Mouse (Mus musculus) common myeloid progenitor, adult 5-6 weeks (primary cell): ENCODE data around the gene Map4k4. TPM values are rescaled to one million over a fixed set of nuclear protein-coding genes. Genes with fewer than 3 reads are reported as not detected.

Source experiments
- ATAC-seq: replicated peaks from 2 replicates; pipeline ENCODE4 v1.8.0; 2016; ENCODE audit warnings: low read depth, mild to moderate bottlenecking, moderate TSS enrichment, inconsistent platforms; ENCODE audit not compliant: poor library complexity, severe bottlenecking
- total RNA-seq: library from RNA; stranded (forward); fragments of 200-1000, 187-1606 nt; gene quantifications from 2 replicates; pipeline ENCODE4 v1.2.3, GENCODE M21; 2017

Gene Map4k4
- 118 and 130 TPM in 2 replicates for total RNA-seq

DNA sequence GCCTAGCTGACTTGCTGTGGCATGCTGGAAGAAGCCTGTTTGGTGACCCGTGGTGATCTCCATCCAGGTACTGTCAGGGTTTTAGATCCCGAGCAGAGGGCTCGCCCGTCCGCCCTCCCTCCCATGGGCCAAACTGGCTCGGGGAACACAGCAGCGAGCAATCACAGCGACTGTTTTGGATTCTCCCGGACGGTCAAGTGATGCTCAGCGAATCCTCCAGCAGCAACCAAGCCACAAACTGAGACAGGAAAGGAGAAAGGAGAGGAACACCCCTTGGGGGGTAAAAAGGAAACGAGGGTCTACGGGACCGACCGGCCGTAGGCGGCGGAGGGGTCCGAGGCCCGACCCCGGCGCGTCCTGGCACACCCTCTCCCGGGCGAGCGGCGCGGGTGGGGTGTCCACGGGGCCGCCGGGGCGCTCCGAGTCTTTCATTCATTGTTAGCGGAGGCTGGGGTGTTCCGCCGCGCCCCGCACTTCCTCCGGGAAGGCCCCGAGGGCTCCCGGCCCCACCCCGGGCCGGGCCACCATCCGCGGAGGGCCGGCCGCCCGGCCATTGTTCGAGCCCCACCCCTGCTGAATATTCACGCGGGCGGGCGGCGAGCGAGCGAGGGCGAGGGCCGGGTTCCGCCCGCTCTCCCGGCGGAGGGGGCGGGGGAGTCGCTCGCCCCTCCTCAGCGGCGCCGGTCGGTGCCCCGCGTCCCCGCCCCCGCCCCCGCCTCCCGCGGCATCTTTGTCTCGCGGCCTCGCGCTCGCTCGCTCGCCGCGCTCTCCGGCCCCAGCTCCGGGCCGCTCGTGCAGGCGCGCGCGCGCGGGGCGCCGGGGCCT is at the start of gene Map4k4:
Map4k4 (plus strand) TSS at position 733 of the 825 bp plus-strand sequence.
- ATAC-seq: peak; percentile 17

DNA sequence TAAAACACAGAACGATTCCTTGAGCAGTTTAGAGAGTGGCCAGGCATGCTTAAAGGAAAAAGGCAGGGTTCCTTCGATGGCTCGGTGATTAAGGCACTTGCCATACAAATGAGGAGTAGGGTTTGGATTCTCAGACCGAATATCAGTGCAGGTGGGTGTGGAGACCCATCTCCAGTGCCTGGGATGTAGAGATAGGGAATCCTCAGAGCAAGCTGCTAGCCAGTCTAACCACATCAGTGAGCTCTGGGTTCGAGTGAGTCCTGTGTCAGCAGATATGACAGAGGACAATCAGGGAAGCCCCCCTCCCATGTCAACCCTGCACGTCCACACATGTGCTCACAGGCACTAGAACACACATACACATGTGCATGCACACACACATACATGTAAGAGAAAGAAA is 44.8 kb upstream of the Map4k4 start:
- ATAC-seq: no peak

DNA sequence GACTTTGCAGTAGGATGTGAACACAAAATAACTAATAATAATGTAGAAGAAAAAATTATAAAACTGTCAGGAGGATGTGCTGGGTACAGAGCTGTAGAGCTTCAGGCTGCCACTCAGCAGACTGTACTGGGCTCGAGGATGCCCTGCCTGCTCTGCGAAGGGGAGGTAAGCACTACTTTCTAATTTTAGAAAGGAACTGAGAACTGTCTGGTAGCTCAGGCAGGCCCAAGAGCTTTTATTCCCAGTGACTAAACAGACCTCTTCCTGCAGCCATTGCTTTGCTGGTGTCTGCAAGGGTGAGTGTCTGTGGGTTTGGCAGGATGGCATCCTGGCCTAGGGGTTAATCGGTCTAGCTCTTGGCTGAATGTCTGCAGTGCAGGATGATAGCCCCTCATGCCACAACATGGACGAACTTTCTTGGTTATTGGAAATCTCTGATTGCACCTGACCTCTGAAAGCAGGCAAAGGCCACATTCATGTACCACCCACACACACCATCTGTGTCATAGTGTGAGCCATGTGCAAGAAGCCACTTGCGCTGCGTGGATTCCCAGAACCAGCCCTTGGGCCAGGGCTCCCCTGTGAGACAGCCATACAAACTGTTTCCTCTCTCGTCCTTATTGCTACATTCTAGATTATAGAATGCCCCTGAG is 43.8 kb upstream of the Map4k4 start:
- ATAC-seq: no peak

DNA sequence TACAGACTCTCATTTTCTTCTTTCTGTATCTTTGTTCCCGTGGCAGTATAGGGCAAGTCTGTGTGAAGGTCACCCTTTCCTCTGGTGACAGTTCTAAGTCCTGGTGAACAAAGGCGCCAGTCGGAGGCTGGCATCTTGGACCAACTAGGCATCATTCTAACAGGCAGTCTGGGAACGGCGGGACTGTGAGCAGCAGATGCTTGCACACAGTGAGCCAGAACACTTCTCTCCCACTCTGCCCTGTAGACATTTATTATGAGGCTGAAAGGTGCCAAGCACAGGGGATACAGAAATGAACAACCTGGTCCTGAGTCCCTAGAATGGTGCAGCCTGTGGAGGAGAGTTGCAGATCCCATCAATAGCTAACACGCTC is 43.3 kb upstream of the Map4k4 start:
- no peak for ATAC-seq

DNA sequence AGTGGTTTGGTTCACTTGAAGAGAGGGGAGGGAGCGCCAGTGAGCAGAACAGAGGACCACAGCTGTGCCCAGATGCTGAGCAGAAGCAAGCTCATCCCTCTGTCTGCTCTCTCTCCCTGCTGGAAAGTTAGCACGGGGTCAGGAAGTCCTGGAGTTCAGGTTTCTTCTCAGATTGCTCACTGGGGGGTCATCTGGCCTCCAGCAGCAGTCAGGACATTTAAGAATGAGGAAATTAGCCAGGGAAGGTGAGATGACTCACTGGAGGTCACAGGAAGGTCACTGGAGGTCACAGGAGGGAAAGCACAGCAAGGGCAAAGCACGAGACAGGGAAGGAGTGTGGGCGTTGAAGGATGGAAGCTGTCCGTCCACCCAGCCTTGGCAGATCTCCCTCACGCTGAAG is 41.5 kb upstream of the Map4k4 start:
- ATAC-seq: no peak

DNA sequence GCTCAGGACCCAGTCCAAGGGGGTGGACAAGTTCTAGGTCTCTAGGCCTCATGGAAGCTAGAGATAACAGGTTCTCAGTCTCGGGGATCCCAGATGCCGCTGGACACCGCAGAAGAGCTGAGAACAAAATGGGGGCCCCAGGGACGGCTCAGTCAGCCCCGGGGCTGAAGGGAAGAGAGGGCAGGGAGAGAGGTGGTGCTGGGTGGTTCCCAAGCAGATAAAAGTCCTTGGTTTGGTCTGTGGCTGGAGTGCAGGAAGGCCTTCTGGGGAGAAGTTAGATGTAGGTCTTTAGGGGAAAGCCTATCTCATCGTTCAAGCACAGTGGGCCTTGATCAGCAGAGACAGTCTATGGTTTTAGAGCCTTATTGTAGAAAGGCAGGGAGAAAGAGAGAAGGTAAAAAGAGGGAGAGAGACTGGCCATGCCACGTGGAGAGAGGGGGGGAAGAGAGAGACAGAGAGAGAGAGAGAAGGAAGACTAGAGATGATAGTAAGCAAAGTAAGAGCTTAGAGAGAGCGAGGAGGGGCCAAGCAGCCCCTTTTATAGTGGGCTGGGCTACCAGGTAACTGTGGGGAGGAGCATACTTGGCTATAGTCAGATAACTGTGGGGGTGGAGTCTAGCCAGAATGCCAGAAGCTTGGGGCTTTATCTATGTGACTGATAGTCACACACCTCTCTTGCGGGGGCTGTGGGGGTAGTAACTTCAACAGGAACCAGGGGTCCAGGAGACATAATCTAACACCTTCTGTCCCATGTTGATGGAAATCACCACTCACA is 34.2 kb upstream of the Map4k4 start:
- ATAC-seq: peak; percentile 54; the same call in 1 of the 2 replicates

DNA sequence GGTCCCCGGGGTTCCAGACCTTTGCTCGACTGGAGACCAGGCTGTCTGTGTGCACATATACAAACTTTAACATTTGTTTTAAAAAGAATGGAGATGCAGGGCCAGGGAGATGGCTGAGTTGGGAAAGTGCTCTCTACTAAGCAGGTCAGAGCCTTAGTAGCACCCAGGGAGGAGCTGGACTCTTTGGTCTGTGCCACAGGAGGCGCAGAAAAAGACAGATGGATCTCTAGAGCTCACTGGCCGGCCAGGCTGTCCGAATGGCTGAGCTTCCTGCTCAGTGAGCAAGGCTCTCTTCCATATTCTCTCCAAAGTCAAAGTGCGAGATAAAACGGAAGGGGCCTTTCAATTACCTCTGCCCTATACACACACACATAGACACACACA is 33.6 kb upstream of the Map4k4 start:
- no peak for ATAC-seq

DNA sequence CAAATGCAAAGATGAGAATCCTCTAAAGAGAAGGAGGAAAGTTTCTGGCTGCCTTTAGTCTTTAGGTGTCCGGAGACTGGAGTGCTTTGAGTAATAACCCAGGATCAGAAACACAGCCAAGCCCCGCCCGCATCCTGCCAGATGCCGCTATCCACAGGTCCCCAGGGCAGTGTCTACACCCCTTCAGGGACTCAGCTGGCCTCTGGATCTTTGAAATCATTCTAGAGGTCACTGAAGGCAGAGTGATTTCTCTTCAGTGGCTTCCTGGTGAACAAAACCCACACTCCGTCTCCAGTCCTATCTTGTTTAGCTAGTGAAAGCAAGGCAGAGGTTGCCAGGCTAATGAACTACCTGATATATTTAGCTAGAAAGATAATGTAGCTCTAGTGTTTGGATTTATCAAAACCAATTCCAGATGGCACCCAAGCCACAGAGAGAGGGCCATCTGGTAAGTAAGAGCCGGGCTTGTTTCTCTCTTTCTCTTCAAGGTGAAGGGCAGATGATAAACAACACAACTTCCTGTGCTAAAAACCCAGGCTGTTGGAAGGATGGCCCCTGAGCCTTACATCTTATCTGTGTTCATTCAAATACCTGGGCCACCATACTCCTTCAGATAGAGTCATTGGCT is 32.6 kb upstream of the Map4k4 start:
- ATAC-seq: 0 out of 2 replicates have a peak, but pooled peaks have one; percentile 22

DNA sequence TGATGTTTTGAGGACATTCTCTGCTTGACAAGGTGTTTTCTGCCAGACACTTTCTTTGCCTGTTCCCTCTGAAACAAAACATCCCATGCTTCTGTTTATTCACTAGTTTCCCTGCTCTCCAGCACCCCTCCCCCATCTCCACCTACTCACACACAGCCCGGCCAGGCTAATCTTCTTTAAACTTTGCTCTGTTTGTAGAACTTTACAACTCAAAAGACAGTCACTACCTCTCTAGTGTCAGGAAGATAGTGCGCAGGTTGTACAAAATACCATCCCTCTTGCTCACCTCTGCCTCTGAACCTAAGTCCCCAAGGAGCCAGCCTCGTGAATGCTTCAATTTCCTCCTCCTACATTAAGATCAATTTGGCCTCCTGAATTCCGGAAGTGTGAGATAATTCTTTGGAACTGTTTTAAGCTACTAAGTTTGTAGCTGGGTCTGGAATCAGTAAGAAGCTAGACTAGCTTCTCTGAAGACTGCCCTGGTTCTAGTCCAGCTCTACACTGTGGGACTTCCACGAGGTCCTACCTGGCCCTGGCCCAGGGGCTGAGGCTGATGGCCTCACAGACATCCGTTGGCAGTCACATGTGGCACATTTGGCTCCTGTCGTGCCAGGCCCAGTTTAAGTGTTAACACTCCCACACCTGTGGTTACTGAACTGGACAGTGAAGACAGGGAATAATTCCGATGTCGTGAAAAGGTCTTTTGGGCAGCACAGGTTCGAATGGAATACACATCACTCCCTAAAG is 31.7 kb upstream of the Map4k4 start:
- ATAC-seq: no peak

DNA sequence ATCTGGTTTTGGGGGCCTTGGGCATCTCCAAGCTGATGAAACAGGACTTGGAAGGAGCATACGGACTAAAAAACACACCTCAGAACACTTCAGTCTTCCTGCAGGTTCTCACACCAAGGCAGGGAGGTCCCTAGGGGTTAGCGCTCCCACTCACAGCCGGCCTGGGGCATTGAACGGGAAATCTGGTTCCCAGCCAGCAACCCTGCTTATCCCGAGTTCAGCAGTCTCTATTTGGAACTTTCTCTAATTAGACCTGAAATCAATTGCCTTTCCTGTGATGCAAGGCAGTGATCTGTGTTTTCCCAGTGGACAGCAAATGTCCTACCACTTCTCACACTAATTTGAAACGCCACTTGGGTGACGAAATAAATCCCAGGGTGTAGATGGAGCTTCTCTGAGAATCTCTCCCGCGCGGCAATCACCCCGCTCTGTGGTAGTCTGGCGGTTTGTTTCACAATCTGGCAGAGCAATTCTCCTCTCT is 31.0 kb upstream of the Map4k4 start:
- ATAC-seq: no peak

DNA sequence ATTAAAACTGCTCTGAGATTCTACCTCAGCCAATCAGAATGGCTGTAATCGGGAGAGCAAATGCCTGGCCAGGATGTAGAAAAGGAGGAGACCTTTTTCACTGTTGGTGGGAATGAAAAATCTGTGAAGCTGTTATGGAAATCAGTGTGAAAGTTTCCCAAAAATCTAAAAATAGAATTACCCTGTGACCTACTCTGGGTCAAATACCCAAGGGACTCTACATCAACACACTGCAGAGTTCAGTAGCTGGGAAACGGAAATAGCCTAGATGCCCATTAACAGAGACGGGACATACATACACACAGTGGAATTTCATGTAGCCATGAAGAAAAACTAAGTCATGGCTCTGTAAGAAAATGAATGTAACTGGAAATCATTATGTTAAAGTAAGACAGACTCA is 22.7 kb upstream of the Map4k4 start:
- ATAC-seq: no peak

DNA sequence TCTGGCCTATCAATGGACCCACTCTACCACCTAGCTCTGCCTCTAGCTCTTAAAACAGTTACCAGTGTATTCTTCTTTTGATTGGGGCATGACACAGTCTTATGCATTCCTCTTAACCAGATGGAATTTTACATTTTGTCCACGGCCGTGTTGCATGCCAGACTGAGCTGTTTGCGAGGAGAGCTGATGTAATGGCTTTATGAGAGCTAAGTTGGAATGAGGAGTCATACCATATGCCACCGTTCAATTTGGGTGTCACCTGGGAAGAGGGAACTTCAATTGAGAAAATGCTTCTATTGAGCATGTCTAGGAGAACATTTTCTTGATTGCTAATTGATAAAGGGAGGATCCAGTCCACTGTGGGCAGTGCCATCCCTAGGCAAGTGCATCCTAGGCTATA is 18.2 kb upstream of the Map4k4 start:
- no peak for ATAC-seq

DNA sequence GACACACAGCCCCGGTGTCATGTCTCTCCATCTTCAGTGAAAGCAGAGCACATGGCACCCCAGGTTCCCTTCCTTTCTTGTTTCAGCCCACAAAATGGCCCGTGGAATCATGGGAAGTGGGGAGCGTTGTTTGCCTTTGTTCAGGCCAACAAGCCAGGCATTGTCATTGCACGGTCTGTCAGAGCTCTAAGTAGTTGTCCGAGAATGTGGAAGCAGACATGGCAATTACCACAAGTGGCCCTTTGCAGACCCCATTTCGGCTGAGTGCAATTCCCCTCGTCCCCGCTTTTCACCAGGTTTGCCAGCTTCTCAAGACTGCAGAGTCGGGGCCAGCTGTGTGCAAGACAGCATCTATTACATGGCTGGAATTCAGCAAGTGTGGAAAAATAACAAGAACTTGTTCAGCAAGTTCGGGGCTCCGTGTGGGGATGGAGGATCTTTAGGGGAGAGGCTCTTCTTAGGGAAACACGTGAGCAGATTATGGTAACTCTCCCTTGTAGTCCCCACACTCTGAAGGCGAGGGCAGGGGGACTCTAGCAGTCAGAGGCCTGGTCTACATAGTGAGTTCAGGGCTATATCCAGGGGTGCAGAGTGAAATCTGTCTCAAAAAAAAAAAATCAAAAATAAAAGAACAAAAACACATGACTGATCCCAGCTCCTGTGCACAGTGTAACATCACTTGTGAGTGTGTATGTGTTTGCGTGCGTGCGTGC is 15.8 kb upstream of the Map4k4 start:
- no peak for ATAC-seq

DNA sequence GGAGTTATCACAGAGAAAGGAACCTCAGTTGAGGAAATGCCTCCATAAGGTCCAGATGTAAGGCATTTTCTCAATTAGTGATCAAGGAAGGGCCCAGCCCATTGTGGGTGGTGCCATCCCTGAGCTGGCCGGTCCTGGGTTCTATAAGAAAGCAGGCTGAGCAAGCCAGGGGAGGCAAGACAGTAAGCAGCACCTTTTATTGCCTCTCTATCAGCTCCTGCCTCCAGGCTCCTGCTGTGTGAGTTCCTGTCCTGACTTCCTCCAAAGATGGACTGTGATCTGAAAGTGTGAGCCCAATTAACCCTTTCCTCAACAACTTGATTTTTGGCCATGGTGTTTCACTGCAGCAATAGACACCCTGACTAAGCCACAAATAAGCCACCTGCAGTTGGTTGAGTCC is 12.7 kb upstream of the Map4k4 start:
- ATAC-seq: no peak

DNA sequence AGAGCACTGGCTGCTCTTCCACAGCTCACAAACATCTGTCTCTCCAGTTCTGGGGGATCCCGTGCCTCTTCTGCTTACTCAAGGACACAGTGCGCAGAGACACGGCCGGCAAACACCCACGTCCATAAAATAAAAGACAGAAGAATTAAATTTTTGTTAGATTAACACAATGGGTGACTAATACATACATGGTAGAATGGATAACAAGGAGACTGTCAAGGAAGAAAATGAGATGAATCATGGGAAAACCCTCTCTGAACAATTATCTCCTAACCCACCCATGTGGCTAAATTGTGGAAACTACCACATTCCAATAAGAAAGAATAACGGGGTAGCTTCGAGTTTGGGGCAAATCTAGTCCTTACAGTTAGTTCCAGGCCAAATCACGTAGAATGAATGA is 11.3 kb upstream of the Map4k4 start:
- no peak for ATAC-seq

DNA sequence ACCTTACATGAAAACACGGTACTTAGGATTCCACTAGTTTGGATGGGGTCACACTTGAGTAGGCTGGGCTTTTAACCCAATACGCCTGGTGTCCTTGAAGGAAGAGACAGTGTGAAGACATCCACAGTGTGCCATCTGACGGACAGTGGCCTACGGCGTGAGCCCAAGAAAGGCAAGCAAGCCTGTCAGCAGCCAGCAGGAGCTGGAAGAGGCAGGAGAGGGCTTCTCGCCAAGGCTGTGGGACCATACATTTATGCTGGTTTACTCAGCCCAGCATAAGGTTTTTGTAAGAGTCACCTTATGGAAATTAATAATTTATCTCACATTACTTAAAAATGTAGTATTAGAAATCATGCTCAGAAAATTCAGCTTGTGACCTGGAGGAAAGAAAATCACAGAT is 10.7 kb upstream of the Map4k4 start:
- ATAC-seq: no peak

DNA sequence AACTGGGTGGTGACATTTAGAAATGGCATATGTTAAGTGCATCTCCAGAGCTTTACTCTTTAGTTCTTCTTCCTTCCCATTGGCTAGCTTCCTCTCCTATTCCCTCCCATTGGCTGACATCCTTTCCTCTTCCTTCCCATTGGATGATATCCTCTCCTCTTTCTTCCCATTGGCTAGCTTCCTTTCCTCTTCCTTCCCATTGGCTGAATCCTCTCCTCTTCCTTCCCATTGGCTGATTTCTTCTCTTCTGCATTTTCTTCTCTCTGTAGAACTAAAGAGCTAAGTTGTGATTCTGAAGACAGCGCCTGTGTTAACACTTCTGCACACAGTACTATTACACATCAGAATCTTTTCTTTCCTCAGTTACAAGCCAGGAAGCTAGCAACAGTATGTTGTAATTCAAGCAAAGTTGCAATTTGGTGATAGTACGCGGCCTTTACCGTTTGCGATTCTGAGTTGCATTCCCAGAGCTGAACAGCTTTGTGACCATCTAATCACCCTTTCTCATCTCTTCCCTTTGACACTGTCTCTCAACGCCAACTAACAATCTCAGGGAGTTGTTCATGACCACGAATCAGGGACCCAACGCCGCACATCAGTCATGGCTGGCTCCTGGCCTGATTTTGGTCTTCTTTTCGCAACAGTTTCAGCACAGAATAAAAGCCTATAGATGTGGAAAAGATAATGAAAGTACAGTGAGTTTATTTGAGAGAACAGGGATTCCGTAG is 7.4 kb upstream of the Map4k4 start:
- no peak for ATAC-seq

DNA sequence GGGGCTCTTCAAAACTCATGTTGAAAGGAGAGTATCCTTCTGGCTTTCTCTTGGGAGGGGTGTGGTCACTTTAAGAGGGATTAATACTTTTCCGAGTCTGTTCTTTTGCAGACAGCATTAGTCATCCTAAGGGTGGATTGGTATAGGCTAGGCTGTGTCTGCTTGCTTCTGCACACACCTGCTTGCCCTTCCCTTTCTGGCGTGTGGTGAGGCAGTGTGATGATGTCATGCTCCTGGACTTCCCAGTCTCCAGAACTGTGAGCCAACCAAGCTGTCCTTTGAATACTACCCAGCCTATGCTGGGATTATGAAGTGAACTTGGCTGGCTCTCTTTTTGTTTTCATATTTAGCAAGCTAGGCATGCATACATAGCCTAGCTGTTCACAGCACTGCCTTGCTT is 5.6 kb upstream of the Map4k4 start:
- ATAC-seq: peak; percentile 8; the same call in 1 of the 2 replicates
